Mouse (Mus musculus) forebrain, embryonic 13.5 days (tissue): Measurements from ENCODE around the gene Stab1. TPM values are rescaled to one million over a fixed set of nuclear protein-coding genes. Genes with fewer than 3 reads are reported as not detected.

ENCODE experiments used
- ATAC-seq: fragments of 200-750 bp; cut with Nextera tagmentation; 2 replicates; pipeline ENCODE4 v1.8.0; 2017
- H3K27ac ChIP-seq: fragments of 300-500 bp; sonication (generic); 2 replicates; pipeline ENCODE4 v1.5.1; 2015; ENCODE audit warnings: inconsistent platforms, mild to moderate bottlenecking, moderate library complexity
- H3K27me3 ChIP-seq: fragments of 300-500 bp; sonication (generic); 2 replicates; pipeline ENCODE4 v1.6.1; 2015; ENCODE audit warnings: mild to moderate bottlenecking, inconsistent platforms
- H3K36me3 ChIP-seq: fragments of 300-500 bp; sonication (generic); 2 replicates; pipeline ENCODE4 v1.6.1; 2015; ENCODE audit warnings: mild to moderate bottlenecking, inconsistent platforms; ENCODE audit not compliant: poor library complexity, severe bottlenecking
- H3K4me1 ChIP-seq: fragments of 300-500 bp; sonication (generic); 2 replicates; pipeline ENCODE4 v1.6.1; 2015; ENCODE audit warnings: inconsistent platforms
- H3K4me2 ChIP-seq: fragments of 300-500 bp; sonication (generic); 2 replicates; pipeline ENCODE4 v1.6.1; 2015; ENCODE audit warnings: inconsistent platforms, mild to moderate bottlenecking, moderate library complexity
- H3K4me3 ChIP-seq: fragments of 300-500 bp; sonication (generic); 2 replicates; pipeline ENCODE4 v1.5.1; 2015; ENCODE audit warnings: mild to moderate bottlenecking, inconsistent platforms
- H3K9ac ChIP-seq: fragments of 300-500 bp; sonication (generic); 2 replicates; pipeline ENCODE4 v1.6.1; 2015; ENCODE audit warnings: mild to moderate bottlenecking, inconsistent platforms
- H3K9me3 ChIP-seq: fragments of 300-500 bp; sonication (generic); replicated peaks from 2 replicates; pipeline ENCODE4 v1.6.1; 2016; ENCODE audit warnings: inconsistent platforms
- WGBS: fragments of 180-500 bp; shearing (Covaris S2); methylation state at CpG from one replicate; pipeline ENCODE4 v1.1.7; 2015; 5-methylcytosine and 5-hydroxymethylcytosine counted together
- polyA plus RNA-seq: library from polyadenylated mRNA; unstranded; fragments of >200 nt; fragmentation: Nextera tagmentation; extraction: Ambion mirVana; gene quantifications from 2 replicates; pipeline ENCODE4 v1.2.1, GENCODE M21; 2015

Stab1 gene
- polyA plus RNA-seq, 1 experiment from 2014 or later, result 16.3 TPM

GRCm38 (mm10) chr14:31160196-31161150 lies 8.0 kb downstream of the Stab1 start:
- Histone ChIP-seq H3K4me2 (no peak overlapping the region), H3K27ac (no peak overlapping the region), H3K9ac (no peak overlapping the region), H3K4me3 (no peak overlapping the region), H3K36me3 (no peaks in the 10 kb centered on the region), H3K27me3 (no peaks in the 10 kb centered on the region), H3K9me3 (no peaks in the 10 kb centered on the region), H3K4me1 (0 out of 2 replicates have a peak, but pooled peaks cover 2% of the 10 kb centered on the region)
- WGBS, result 90% methylated on average over 27 of the region's 27 CpGs
- no peak for ATAC-seq

GRCm38 (mm10) chr14:31145694-31146093 lies 22.7 kb downstream of the Stab1 start:
- H3K9me3 ChIP-seq, result no peaks in the 10 kb centered on the region
- no peak overlapping the region for H3K4me3 ChIP-seq
- peaks cover 25% of the 10 kb centered on the region for H3K36me3 ChIP-seq
- no peak overlapping the region for H3K4me2 ChIP-seq
- WGBS, result 93% methylated on average over 11 of the region's 11 CpGs
- no peak overlapping the region for H3K9ac ChIP-seq
- ATAC-seq, result no peak
- H3K4me1 ChIP-seq, result no peaks in the 10 kb centered on the region
- H3K27me3 ChIP-seq, result no peaks in the 10 kb centered on the region
- no peak overlapping the region for H3K27ac ChIP-seq

- WGBS, result 96% methylated on average over 14 of the region's 14 CpGs
- Histone ChIP-seq H3K9me3 (no peaks in the 10 kb centered on the region), H3K4me3 (no peak overlapping the region), H3K27ac (no peak overlapping the region), H3K36me3 (peaks cover 72% of the 10 kb centered on the region), H3K4me1 (no peaks in the 10 kb centered on the region), H3K27me3 (no peaks in the 10 kb centered on the region), H3K9ac (no peak overlapping the region), H3K4me2 (no peak overlapping the region)
- no peak for ATAC-seq
Observed at GRCm38 (mm10) chr14:31141011-31141410, 27.4 kb downstream of the Stab1 start.

GRCm38 (mm10) chr14:31140141-31140540 lies 28.3 kb downstream of the Stab1 start:
- Histone ChIP-seq H3K4me3 (no peak overlapping the region), H3K9ac (no peak overlapping the region), H3K4me1 (no peaks in the 10 kb centered on the region), H3K9me3 (no peaks in the 10 kb centered on the region), H3K27ac (no peak overlapping the region), H3K27me3 (no peaks in the 10 kb centered on the region), H3K36me3 (peaks cover 81% of the 10 kb centered on the region), H3K4me2 (no peak overlapping the region)
- 93% methylated on average over 15 of the region's 15 CpGs for WGBS
- ATAC-seq, result no peak

- H3K27ac ChIP-seq, result no peak overlapping the region
- peaks cover 4% of the 10 kb centered on the region; the same call in 1 of the 2 replicates for H3K4me1 ChIP-seq
- H3K4me2 ChIP-seq, result no peak overlapping the region
- 94% methylated on average over 12 of the region's 12 CpGs for WGBS
- H3K4me3 ChIP-seq, result no peak overlapping the region
- no peak for ATAC-seq
- no peaks in the 10 kb centered on the region for H3K9me3 ChIP-seq
- H3K27me3 ChIP-seq, result no peaks in the 10 kb centered on the region
- no peak overlapping the region for H3K9ac ChIP-seq
- H3K36me3 ChIP-seq, result peaks cover 86% of the 10 kb centered on the region
Observed at GRCm38 (mm10) chr14:31139666-31140065, 28.8 kb downstream of the Stab1 start.

- Histone ChIP-seq H3K27ac (no peak overlapping the region), H3K4me1 (peaks cover 11% of the 10 kb centered on the region), H3K36me3 (peaks cover 90% of the 10 kb centered on the region), H3K4me3 (no peak overlapping the region), H3K4me2 (no peak overlapping the region), H3K9me3 (no peaks in the 10 kb centered on the region), H3K9ac (no peak overlapping the region), H3K27me3 (no peaks in the 10 kb centered on the region)
- WGBS, result 95% methylated on average over 9 of the region's 9 CpGs
- no peak for ATAC-seq
Observed at GRCm38 (mm10) chr14:31138897-31139429, 29.5 kb downstream of the Stab1 start.

- Histone ChIP-seq H3K4me2 (no peak overlapping the region), H3K4me3 (no peak overlapping the region), H3K4me1 (peaks cover 17% of the 10 kb centered on the region), H3K9me3 (no peaks in the 10 kb centered on the region), H3K36me3 (peaks cover 90% of the 10 kb centered on the region), H3K27ac (no peak overlapping the region), H3K27me3 (no peaks in the 10 kb centered on the region), H3K9ac (no peak overlapping the region)
- ATAC-seq, result no peak
- WGBS, result 88% methylated on average over 20 of the region's 35 CpGs
Observed at GRCm38 (mm10) chr14:31138219-31138896, 30.1 kb downstream of the Stab1 start.

- no peaks in the 10 kb centered on the region for H3K9me3 ChIP-seq
- H3K9ac ChIP-seq, result no peak overlapping the region
- no peaks in the 10 kb centered on the region for H3K27me3 ChIP-seq
- peaks cover 22% of the 10 kb centered on the region for H3K4me1 ChIP-seq
- WGBS, result 86% methylated on average over 11 of the region's 11 CpGs
- ATAC-seq, result no peak
- H3K27ac ChIP-seq, result no peak overlapping the region
- H3K4me3 ChIP-seq, result no peak overlapping the region
- H3K4me2 ChIP-seq, result no peak overlapping the region
- H3K36me3 ChIP-seq, result peaks cover 86% of the 10 kb centered on the region
Observed at GRCm38 (mm10) chr14:31137791-31138190, 30.6 kb downstream of the Stab1 start.

- H3K4me3 ChIP-seq, result no peak overlapping the region
- H3K36me3 ChIP-seq, result peaks cover 80% of the 10 kb centered on the region
- ATAC-seq, result no peak
- H3K27ac ChIP-seq, result no peak overlapping the region
- no peaks in the 10 kb centered on the region for H3K9me3 ChIP-seq
- H3K27me3 ChIP-seq, result no peaks in the 10 kb centered on the region
- peaks cover 28% of the 10 kb centered on the region for H3K4me1 ChIP-seq
- H3K9ac ChIP-seq, result no peak overlapping the region
- WGBS, result 89% methylated on average over 10 of the region's 10 CpGs
- no peak overlapping the region for H3K4me2 ChIP-seq
Observed at GRCm38 (mm10) chr14:31137281-31137595, 31.2 kb downstream of the Stab1 start.

- no peaks in the 10 kb centered on the region for H3K27me3 ChIP-seq
- no peak overlapping the region for H3K9ac ChIP-seq
- 92% methylated on average over 26 of the region's 26 CpGs for WGBS
- H3K36me3 ChIP-seq, result peaks cover 74% of the 10 kb centered on the region
- H3K4me1 ChIP-seq, result peaks cover 34% of the 10 kb centered on the region
- no peak overlapping the region for H3K27ac ChIP-seq
- ATAC-seq, result no peak
- no peak overlapping the region for H3K4me3 ChIP-seq
- no peaks in the 10 kb centered on the region for H3K9me3 ChIP-seq
- no peak overlapping the region for H3K4me2 ChIP-seq
Observed at GRCm38 (mm10) chr14:31136411-31137280, 31.8 kb downstream of the Stab1 start.

GRCm38 (mm10) chr14:31135495-31136410 lies 32.7 kb downstream of the Stab1 start:
- peaks cover 35% of the 10 kb centered on the region for H3K4me1 ChIP-seq
- H3K4me3 ChIP-seq, result no peak overlapping the region
- H3K27ac ChIP-seq, result no peak overlapping the region
- H3K4me2 ChIP-seq, result no peak overlapping the region
- 94% methylated on average over 34 of the region's 34 CpGs for WGBS
- no peaks in the 10 kb centered on the region for H3K27me3 ChIP-seq
- no peak for ATAC-seq
- no peaks in the 10 kb centered on the region for H3K9me3 ChIP-seq
- peaks cover 65% of the 10 kb centered on the region for H3K36me3 ChIP-seq
- no peak overlapping the region for H3K9ac ChIP-seq
